Mouse (Mus musculus): Measurements from ENCODE around the gene Pmm1.
A peak's percentile ranks its signal among the peaks of the same experiment; 100 is the strongest.

The Pmm1 gene

GRCm38 (mm10) chr15:81957598-81957997 is 3.1 kb downstream of the Pmm1 start:
- no peak for DNase-seq (ENCODE audit: extremely low spot score, low spot score)

- DNase-seq (ENCODE audit: extremely low spot score, low spot score): peak; percentile 57
These were observed 4.3 kb downstream of the Pmm1 start for GRCm38 (mm10) chr15:81956457-81956856.

- DNase-seq (ENCODE audit: extremely low spot score, low spot score): no peak
These were observed 5.3 kb downstream of the Pmm1 start for GRCm38 (mm10) chr15:81955414-81955813.

- DNase-seq (ENCODE audit: extremely low spot score, low spot score): no peak
These were observed 6.0 kb downstream of the Pmm1 start for GRCm38 (mm10) chr15:81954716-81955115.

- DNase-seq (ENCODE audit: extremely low spot score, low spot score): no peak
These were observed 6.6 kb downstream of the Pmm1 start for GRCm38 (mm10) chr15:81954151-81954583.

GRCm38 (mm10) chr15:81952310-81952709 is 8.4 kb downstream of the Pmm1 start:
- DNase-seq (ENCODE audit: extremely low spot score, low spot score): no peak

- no peak for DNase-seq (ENCODE audit: extremely low spot score, low spot score)
These were observed 9.6 kb downstream of the Pmm1 start for GRCm38 (mm10) chr15:81951159-81951558.

- DNase-seq (ENCODE audit: extremely low spot score, low spot score): no peak
These were observed 10.0 kb downstream of the Pmm1 start for GRCm38 (mm10) chr15:81950716-81951115.

GRCm38 (mm10) chr15:81949476-81950131 is 11.1 kb downstream of the Pmm1 start:
- DNase-seq (ENCODE audit: extremely low spot score, low spot score): no peak

- no peak for DNase-seq (ENCODE audit: extremely low spot score, low spot score)
These were observed 11.7 kb downstream of the Pmm1 start for GRCm38 (mm10) chr15:81949076-81949475.

- DNase-seq (ENCODE audit: extremely low spot score, low spot score): peak; percentile 67
These were observed 17.5 kb downstream of the Pmm1 start for GRCm38 (mm10) chr15:81943176-81943749.

- no peak for DNase-seq (ENCODE audit: extremely low spot score, low spot score)
These were observed 19.7 kb downstream of the Pmm1 start for GRCm38 (mm10) chr15:81941010-81941409.

- DNase-seq (ENCODE audit: extremely low spot score, low spot score): no peak
These were observed 20.5 kb downstream of the Pmm1 start for GRCm38 (mm10) chr15:81940219-81940618.

GRCm38 (mm10) chr15:81939774-81940173 is 21.0 kb downstream of the Pmm1 start:
- no peak for DNase-seq (ENCODE audit: extremely low spot score, low spot score)

GRCm38 (mm10) chr15:81939157-81939715 is 21.5 kb downstream of the Pmm1 start:
- DNase-seq (ENCODE audit: extremely low spot score, low spot score): no peak

GRCm38 (mm10) chr15:81938246-81938645 is 22.5 kb downstream of the Pmm1 start:
- DNase-seq (ENCODE audit: extremely low spot score, low spot score): peak; percentile 41

- DNase-seq (ENCODE audit: extremely low spot score, low spot score): no peak
These were observed 23.4 kb downstream of the Pmm1 start for GRCm38 (mm10) chr15:81937098-81937972.

GRCm38 (mm10) chr15:81936679-81937078 is 24.1 kb downstream of the Pmm1 start, which contains the start of gene Csdc2:
Csdc2 (plus strand) TSS chr15:81936759.
- DNase-seq (ENCODE audit: extremely low spot score, low spot score): peak; percentile 55

- no peak for DNase-seq (ENCODE audit: extremely low spot score, low spot score)
These were observed 24.7 kb downstream of the Pmm1 start for GRCm38 (mm10) chr15:81935869-81936637.

GRCm38 (mm10) chr15:81933986-81934385 is 26.7 kb downstream of the Pmm1 start:
- no peak for DNase-seq (ENCODE audit: extremely low spot score, low spot score)

- DNase-seq (ENCODE audit: extremely low spot score, low spot score): no peak
These were observed 27.7 kb downstream of the Pmm1 start for GRCm38 (mm10) chr15:81932951-81933470.

All from neural tube, embryonic 10.5 days (tissue).